Mouse (Mus musculus) gastrocnemius, postnatal 25 days (tissue): Measurements from ENCODE around the gene Pax7. TPM values are rescaled to one million over a fixed set of nuclear protein-coding genes. Genes with fewer than 3 reads are reported as not detected.

Experiments used
- DNase-seq: peaks from one replicate; pipeline ENCODE4 v3.0.0; 2022
- total RNA-seq, 2 experiments: library from RNA; stranded (reverse); gene quantifications; 1 replicate in 1 of 2; 2 replicates in 1 of 2; pipeline ENCODE4 v1.2.3; 2021

Gene Pax7
- total RNA-seq, 2 experiments from 2014 or later = 1.6 to 2.4 TPM

DNA sequence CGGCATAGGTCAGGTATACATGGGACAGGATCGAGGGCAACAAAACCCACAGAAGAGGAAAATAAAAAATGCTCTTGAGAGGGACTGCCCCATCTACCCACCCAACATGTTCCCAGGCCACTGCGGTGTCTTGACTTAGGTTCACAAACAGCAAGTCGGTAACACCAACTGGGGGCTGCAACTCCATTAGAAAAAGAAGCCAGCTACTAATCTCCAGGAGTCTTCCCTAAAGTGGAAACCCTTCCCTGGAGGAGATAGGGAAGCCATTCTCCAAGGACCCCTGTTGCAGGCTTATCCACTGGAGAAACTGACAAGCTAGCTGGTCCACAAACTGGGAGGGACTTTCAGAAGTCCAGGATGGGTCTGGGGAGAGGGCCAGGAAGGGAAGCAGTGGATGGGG, 21.4 kb downstream of the Pax7 start:
- no peak for DNase-seq

DNA sequence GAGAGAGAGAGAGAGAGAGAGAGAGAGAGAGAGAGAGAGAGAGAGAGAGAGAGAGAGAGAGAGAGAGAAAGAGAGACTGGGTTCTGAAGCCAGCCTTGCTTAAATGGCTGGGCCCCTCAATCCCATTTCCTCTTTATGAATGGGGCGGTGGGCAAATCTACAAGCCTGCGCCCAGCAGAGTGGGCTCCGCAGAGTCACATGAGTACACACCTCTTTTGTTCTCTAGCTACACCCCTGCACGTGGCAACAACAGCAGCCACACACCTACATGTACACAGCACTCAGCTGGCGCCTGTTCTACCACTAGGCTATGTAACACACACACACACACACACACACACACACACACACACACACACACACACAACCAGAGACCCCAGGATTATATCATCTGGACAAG, 21.9 kb downstream of the Pax7 start:
- DNase-seq = no peak

DNA sequence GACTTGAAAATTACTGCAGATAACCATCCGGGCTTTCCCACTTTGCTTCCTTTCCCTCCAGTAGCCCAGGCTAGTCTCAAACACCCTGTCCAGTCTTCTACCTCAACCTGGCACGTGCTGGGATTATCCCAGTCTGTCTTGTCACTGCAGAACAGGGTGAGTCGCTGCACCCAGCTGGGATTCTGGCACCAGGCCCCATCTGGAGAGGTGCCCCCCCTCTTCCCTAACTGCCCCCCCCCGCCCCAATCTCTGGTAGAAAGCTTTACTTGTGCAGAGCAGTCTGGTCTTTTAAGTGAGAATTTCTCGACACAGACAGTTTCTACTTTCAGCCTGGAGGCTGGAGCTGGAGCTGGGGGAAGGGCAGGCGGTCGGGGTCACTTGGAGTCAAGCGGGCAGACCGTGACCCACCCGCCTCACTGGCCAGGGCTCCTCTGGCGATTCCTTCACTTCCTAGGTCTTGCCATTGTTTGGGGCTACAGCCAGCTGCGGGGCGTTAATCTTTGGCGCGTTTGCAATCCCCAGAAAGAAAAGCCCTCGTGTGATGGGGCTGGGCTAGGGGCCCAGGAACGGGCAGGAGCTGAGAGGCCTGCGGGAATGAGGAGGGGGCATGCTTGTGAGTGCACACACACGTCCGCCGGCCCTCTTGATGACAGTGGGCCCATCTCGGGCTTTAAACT, 22.4 kb downstream of the Pax7 start:
- no peak for DNase-seq

DNA sequence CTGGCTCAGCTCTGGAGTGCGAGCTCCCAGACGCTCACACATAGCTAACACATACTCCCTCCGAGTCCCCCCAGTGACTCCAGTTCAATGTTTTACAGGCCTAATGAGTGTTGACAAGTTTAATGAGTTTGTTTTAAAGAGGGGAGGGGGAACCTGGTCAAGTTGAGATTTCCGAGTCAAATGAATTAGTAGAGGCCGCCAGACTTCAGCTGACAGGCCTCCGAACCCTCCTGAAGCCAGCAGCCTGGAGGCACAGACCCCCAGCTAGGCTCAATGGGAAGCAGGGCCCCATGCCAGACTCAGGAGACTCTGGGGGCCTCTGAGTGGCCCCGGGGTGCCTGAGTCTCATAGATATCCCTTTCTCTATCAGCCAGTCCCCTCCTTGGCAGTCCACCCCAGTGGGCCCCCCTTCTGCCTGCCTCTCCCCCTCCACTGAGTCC, 23.9 kb downstream of the Pax7 start:
- DNase-seq = no peak

DNA sequence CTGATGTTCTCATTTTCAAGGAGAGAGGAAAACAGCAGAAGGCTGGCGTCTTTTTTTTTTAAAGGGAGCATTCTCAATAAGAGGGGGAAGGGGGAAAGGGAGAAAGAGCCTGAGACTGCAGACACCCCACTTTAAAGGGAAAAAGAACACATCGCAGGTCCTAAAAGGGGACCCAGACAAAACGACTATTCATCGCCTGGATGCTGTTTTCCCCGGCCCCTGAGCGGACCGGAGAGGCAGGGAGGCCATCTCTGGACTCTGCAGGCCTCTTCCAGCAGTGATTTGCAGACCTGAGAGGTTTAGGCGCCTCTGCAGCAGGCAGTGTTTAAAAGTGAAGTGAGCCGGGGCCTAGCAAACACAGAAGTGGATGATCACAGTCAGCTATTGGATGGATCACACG, 25.5 kb downstream of the Pax7 start:
- no peak for DNase-seq

DNA sequence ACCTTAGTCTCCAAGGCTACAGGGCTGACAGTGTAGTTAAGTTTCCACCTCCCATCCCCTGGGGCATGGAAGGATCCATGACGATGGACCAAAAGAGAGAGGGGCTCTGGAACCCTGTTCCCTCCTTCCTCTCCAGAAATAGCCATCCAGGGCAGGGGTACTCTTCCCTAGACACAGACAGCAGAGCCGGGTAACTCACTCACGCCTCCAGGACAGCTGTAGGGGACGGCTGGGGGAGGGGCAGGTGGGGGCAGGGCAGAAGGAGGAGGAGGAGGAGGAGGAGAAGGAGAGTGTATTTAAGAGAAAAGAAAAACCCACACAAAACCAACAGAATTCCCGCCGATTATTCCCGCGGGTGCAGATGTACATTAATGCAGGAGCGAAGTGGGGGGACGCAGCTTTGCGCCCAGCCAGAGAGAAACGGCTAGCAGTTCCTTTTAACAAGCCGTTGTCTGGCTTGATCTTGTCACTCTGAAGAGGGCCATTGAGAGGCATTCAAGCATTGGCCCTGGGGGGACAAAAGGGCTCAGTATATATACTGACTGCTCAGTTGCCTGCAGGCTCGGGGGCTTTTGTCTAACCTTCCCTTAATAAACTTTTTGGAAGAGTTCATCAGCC, 26.0 kb downstream of the Pax7 start:
- no peak for DNase-seq

DNA sequence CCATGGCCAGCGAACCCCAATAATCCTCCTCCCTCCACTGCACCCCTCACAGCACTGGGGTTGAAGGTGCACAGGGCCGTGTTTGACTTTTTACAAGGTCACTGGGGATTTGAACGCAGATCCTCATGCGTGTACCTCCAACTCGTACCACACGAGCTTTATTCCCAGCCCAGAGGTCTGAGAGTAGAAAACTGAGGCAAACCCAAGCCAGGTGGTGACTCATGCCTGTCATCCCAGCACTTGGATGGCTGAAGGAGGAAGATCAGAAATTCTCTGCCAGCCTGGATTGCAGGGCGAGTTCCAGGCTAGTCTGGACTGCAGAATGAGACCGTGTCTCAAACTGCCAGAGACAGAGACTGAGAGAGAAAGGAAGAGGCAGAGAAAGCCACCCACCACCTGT, 28.4 kb downstream of the Pax7 start:
- DNase-seq = no peak

DNA sequence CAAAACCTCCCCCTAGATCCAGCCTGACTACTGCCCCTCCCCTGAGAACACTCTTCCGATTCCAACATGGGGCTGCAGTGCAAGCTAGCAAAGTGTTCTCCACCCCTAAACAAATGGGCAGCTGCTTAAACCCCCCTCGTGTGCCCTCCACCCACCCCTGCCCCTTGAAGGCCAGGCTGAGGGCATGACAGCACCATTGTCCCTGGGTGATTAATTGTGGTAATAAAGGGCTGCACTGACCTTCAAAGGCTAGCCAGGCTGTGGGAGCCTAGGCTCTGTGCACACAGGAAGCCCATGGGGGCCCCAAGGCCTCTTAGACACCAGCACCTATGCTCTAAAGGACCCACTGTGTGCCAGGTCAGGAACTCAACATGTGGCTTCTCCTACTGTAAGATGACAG, 29.3 kb downstream of the Pax7 start:
- no peak for DNase-seq

DNA sequence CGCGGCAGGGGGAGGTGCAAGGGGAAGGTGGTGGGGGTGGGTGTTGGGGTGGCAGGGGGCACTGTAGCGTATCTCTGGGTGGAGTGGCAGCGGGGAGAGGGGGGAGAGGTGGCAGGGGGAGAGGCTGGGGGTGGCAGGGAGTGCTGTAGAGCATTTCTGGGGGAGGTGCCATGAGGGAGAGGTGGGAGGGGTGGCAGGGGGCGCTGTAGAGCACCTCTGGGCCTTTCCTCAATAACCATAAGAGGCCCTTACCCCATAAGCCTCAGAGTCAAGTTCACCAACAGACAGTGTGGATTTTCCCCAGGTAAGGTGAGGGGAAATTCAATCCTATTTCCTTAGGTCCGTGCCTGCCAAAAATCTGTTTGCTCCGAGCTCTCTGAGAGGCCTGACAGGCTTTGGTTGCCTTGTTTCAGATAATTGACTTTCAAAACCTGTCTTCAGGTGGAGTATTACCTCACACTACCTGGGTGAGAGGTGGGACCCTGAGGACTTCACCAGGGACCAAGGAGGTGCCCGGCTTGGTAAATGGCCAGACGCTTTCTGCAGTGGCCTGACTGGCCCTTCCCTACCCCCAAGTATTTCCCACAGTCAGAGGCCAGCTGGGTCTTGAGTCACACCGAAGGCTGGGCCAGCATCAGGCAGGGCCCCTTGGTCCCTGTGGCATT, 33.8 kb downstream of the Pax7 start:
- no peak for DNase-seq

DNA sequence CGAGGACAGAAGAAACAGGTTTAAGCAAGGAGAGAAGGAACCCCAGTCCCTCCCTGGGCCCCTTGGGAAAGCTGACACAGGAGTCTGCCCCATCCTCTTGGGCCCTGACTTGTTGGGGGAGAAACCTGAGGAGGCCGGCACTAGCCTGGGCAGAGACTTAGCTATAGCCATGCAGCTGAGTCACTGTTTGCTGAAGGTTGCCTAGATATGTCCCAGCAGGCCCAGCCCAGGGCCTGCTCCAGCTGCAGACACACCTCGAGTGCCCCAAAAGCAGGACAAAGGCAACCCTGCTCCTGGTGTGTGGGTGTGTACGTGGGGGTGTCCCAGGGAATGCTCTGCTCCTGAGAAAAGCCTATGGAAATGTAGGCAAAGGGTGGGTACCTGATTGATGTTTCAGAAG, 36.0 kb downstream of the Pax7 start:
- DNase-seq = peak; percentile 31

DNA sequence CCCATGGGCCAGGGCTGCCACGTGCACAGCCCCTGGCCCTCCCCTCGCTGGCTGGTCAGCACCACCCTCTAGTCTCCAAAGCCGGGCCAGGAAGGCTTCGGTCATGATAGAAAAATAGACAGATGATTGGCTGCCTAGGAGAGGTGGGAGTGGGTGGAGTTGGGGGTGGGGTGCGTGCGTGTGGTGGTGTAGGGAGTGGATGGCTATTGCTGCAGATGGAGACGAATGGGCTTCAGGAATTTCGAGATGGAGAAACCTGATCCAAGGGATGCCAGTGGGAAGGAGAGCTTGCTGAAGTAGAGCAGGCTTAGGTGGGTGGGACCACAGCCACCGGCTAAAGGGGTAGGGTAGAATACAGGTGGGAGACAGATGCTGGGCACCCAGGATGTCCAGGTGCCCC, 37.2 kb downstream of the Pax7 start:
- no peak for DNase-seq

DNA sequence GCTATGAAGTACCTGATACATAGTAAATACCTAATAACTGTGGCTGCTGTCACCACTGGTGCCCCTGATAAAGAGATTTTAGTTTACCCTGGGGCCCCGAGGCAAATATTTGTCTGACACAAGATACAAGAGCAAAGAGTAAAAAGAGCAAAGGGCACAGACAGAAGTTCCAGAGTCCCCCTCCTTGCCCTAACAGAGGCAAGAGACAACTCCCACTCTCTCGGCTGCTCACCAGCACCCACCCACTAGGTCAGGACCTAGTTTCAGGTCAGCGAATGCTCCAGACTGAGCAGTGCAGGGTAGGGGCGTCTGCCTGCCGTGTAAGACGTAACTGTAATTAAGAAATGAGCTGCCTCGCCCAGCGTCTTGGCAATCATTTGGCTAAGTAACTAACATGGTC, 42.2 kb downstream of the Pax7 start:
- DNase-seq = no peak

DNA sequence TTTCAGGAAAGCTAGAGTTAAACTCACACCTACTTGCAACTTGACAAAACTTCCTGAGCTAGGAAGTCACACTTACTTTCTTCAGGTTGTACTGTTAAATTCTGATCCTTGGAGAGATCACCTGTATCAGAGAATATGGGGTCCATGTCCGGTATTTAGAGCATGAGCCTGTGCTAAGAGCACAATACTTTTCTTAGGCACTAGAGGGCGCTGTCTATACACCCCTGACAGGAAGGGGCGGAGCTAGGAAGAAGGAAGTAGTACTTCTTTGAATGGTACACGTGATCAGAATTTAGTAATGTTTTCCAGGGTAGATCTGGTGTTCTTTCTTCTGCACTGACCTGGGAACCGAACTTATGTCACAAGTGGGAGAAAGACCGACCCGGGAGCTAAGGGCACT, 43.6 kb downstream of the Pax7 start:
- no peak for DNase-seq

DNA sequence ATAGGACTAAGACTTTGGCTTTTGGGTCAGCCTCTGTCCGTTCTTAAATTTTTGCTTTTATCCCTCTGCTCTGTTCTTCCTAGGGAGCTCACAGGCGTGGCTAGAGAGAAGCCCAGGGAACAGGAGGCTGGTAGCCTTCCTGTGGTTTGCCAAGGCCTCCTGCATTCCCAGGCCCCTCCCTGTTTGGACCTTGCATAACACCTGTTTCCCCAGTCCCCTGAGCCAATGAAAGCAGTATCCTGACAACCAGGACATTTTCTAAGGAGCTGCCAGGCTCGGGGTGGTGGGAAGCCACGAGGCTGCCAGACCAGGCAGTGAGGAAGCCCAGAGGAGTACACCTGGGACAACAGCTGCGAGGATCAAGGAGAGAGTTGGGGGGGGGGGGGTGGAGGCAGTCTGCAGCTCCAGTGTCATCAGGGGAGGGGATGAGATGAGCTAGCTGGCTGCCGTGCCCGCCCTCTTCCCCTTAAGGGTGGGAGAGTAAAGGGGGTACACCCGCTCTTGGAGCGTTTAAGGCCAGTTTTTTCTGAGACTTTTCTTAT, 50.3 kb downstream of the Pax7 start:
- DNase-seq = peak; percentile 49

DNA sequence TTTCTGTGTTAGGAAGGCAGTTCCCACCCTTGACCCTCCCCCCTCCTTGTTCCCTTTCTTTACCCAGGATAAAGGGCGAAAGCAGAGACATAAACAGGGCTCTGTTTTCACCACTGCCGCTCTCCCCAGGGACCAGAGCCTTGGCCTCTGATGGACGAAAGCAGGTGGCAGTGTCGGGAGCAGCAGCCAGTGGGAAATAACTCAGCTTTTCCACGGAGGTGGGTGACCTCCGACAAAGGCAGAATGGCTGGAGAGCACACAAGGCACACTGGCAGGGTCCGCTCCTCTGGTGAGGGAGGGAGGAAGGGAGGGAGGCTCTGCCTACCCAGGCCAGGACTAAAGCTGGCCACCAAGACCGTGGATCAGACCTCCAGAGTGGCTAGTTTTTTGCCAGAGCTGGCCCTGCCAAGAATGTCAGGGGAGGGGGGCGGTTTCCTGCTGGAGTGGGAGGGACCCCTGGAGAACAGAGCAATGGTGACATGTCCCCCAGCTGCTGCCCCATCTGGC, 62.1 kb downstream of the Pax7 start:
- DNase-seq = peak; percentile 44

DNA sequence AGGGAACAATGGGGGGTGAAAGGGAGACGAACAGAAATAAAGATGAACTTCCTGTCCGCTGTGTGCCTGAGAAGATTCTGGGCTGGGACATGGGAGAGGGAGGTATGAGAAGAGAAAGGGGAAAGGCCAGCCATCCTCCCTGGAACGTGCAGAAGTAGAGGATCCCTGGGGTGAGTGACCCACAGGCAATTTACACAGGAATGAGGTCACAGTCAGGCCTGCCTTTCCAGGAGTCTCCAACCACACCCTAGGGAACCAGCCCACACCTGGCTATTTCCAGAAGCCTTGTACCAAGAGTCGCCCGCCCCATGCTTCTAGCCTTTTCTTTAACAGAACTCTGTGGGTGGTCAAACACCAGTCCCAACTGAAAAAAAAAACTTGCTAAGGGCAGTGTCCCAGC, 65.5 kb downstream of the Pax7 start:
- no peak for DNase-seq

DNA sequence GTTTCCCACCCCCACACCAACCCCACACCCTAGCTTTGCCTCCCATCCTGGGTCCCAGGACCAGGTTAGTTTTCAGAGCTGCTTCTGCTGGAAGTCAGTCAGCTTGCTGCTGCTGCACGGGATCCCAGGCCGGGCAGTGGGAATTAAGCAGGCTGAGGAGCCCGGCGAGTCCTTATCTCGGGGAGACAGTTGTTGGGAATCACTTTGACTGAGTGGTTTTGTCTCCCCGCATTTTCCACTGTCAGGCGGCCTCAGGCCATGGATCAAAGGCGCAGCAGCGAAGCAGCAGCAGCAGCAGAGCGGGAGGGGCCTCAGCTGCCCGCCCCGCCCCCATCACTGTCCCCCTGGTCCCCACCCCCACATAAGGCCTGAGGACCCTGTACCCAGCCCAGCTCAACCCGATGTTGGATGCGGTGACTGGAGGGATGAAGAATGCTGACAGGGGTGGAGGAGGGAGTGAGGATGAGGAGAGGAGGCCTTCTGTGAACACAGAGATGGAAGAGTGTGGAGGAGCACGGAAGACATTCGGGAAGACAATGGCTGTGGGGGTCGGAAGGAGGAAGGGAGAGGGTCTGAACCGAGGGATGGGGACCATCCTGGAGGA, 66.1 kb downstream of the Pax7 start:
- no peak for DNase-seq

DNA sequence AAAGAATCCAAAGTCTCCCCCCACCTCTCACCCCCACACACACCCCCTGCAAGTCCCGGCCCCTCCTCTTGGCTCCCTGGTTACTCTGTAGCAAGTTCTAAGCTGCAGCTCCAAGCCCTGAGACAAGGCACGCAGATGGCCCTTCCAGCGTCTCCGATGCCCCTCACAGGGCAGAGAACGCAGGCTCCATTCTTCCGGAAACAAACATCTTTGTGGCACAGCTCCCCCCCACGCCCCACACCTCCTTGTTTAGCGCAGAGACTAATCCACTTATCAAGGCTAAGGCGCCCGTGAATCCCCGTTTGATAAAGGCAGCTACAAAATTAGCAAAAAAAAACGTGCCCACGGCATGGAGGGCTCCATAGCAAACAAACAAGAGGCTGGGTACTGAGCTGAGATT, 71.4 kb downstream of the Pax7 start:
- no peak for DNase-seq

DNA sequence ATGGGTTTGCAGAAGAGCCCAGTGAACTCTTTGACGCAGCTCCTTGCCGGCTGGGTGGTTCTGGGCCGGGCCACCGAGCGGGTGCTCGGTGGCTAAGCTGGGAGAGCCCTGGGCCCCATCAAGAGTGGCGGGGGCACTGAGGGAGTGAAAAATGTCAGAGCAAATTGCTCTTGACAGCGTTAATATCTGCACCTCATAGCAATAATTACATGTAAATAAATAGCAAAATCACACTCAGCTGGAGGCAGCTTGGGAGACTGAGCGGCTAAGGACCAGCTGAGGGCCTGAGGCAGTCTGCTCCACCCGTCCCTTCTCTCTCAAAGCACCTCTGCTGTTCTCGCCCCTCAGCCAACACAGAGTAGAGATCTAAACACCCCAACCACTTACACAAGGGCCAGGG, 72.6 kb downstream of the Pax7 start:
- no peak for DNase-seq

DNA sequence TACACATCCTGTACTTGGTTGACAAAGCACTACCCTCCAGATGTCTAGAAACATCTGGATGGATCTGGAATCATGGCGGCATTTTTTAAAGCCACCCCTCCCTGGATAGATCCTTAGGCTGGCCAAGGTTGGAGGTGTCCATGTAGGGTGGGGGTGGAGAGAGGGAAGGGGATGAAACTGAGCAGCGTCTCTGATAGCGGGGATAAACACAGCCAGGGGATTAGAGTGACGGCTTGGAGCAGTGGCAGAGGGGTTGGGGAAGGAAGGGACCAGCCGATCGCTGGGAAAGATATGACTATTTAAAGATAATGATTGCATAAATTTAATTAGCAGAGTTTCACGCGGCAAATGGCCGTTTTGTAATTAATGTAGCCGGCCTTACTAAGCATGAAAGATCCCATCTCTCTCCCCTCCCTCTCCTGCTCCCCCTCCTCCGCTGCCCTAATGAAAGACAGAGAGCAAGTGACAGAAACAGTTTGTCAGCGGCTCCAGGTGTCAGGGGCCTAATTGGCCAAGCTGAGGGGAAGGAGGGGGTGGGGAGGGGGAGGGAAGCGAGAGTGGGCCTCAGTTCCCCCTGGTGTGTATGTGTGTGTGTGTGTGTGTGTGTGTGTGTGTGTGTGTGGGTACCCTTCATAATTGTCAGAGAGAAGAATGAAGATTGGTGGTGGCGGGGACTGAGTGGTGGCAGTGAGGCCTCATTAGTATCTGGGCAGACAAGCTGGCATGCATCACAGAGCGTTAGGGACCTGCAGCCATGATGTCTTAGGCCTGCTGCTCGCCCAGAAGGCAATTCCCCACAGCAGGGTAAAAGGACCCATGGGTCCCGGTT, 74.6 kb downstream of the Pax7 start:
- no peak for DNase-seq

DNA sequence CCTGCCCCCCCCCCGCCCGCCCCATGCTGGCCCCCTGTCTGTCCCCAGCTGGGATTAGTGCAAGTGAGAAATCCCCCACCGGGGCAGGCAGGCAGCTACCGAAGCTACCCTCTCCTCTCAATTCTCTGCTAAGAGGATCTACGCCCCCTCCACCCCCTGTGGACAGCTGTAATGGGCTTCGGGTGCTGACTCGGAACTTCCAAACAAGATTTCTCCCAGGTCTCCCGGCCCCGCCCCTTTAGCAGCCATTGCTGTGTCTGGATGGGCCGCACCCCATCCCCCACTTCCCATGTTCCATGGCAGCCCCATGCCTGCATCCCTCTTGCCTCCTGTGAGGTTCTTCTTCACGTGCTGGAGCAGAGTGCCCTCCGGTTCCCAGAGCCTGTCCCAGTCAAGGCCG, 76.4 kb downstream of the Pax7 start:
- DNase-seq = no peak

DNA sequence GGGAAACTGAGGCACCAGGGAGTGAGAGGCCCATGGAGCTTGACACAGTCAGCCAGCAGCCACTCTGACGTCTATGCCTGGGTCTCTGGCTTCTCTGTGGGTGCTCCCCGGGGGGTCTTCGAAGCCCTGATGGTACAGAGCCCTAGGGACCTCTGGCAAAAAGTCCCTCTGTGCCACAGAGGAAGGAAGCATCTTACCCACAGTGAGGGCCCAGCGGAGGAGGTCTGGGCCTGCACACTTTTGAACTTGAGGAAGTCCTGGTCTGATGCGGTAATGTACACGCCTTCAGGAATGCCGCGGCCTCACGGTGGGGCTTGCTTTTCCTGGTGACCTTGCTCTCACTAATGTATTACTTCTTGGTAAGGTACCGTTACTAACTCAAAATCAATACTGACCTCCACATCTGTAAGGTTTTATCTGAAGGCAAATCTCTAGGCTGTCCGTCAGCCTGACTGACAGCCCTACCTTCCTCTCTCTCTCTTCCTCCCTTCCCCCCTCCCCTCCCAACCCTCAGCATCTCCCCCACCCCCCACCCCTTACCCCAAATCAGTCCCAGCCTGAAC, 79.1 kb downstream of the Pax7 start:
- no peak for DNase-seq
